Mouse (Mus musculus) ZHBTc4 (cell line): ENCODE results near the gene Itga9.

Experiments used
- DNase-seq: peaks from one replicate; pipeline ENCODE4 v3.0.0-alpha.2; 2011; ENCODE audit warnings: low read depth, low spot score

The Itga9 gene

GRCm38 (mm10) chr9:118944388-118944787, 337.9 kb downstream of the Itga9 start:
- peak; percentile 48 for DNase-seq

GRCm38 (mm10) chr9:118948486-118948885, 342.0 kb downstream of the Itga9 start:
- no peak for DNase-seq

- DNase-seq, result no peak
Measured at GRCm38 (mm10) chr9:118949124-118949523, 342.6 kb downstream of the Itga9 start.

- DNase-seq, result no peak
Measured at GRCm38 (mm10) chr9:118949654-118950053, 343.2 kb downstream of the Itga9 start.

- no peak for DNase-seq
Measured at GRCm38 (mm10) chr9:118950061-118950460, 343.6 kb downstream of the Itga9 start.
